Mouse (Mus musculus) lung, postnatal 0 days (tissue): ENCODE results near the gene Glp2r.

Experiments
- CTCF ChIP-seq: IDR thresholded peaks from 2 replicates; pipeline ENCODE4 v1.5.1; 2016; ENCODE audit warnings: antibody characterized with exemption, mild to moderate bottlenecking
- EP300 ChIP-seq: IDR thresholded peaks from 2 replicates; pipeline ENCODE4 v1.6.1; 2016; ENCODE audit warnings: antibody characterized with exemption, mild to moderate bottlenecking, control low read depth

- no peak for TF ChIP-seq CTCF
- TF ChIP-seq EP300, result no peak
Observed at GRCm38 (mm10) chr11:67679930-67680329, 91.0 kb downstream of the Glp2r start.
